Mouse (Mus musculus) megakaryocyte, embryonic 14.5 days (primary cell): ENCODE results near the gene Smap1.

Experiments used
- FLI1 ChIP-seq: IDR thresholded peaks from 2 replicates; pipeline ENCODE4 v1.6.1; 2012; ENCODE audit warnings: low read length, inconsistent platforms, mixed read lengths
- GATA1 ChIP-seq: IDR thresholded peaks from 3 replicates; pipeline ENCODE4 v1.6.1; 2012; ENCODE audit warnings: mixed read lengths, low read length, inconsistent platforms, borderline replicate concordance

DNA sequence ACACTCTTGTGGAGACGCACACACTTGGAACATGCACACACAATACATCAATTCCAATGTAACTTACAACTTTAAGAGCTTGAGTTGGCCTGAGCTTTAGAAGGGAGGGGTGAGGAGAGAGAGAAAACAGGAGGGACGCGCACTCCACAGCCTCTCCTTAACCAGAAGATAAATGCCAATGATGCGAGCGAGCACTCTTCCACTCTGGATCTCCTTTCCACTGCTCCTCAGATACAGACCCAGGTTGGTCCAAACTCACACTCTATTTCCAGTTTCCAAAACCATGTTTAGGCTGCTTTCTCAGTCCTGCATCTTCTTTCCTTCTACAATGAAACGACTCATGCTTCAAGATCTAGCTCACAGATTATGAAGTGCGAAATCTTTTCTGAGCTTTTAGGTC, 56.6 kb downstream of the Smap1 start:
- no peak for TF ChIP-seq GATA1
- TF ChIP-seq FLI1: no peak
